Mouse (Mus musculus): ENCODE measurements around the gene Atg16l2.

- no peak for TF ChIP-seq MYOG (IDR thresholded peaks at IDR 0.05; ENCODE audit: control insufficient read depth, extremely low read depth, insufficient read length)
- no peak for TF ChIP-seq MAX (IDR thresholded peaks at IDR 0.05)
- TF ChIP-seq CTCF (IDR thresholded peaks at IDR 0.05; ENCODE audit: control insufficient read depth, insufficient read depth, insufficient read length), result no peak
- no peak for TF ChIP-seq USF1 (IDR thresholded peaks at IDR 0.05; ENCODE audit: low read depth)
- TF ChIP-seq MYOD1 (IDR thresholded peaks at IDR 0.05; ENCODE audit: control insufficient read depth, insufficient read length, low read depth), result no peak
- TF ChIP-seq FOSL1 (IDR thresholded peaks at IDR 0.05; ENCODE audit: insufficient read depth, low read length, poor library complexity, severe bottlenecking), result no peak
Measured at GRCm38 (mm10) chr7:101291211-101291610, 10.8 kb downstream of the Atg16l2 start.

All from C2C12 (cell line).